Mouse (Mus musculus) stomach, embryonic 16.5 days (tissue): Measurements from ENCODE around the gene H1foo. TPM values are rescaled to one million over a fixed set of nuclear protein-coding genes. Genes with fewer than 3 reads are reported as not detected.

Experiments used
- ATAC-seq: fragments of 200-750 bp; cut with Nextera tagmentation; 2 replicates; pipeline ENCODE4 v1.8.0; 2017; ENCODE audit warnings: moderate number of reproducible peaks, moderate TSS enrichment; ENCODE audit not compliant: insufficient read depth, low FRiP score
- H3K27ac ChIP-seq: fragments of 300-500 bp; sonication (generic); 2 replicates; pipeline ENCODE4 v1.5.1; 2014; ENCODE audit warnings: low read length
- H3K27me3 ChIP-seq: fragments of 300-500 bp; sonication (generic); 2 replicates; pipeline ENCODE4 v1.6.1; 2014; ENCODE audit warnings: low read length, control low read depth, mixed read lengths; ENCODE audit not compliant: control insufficient read depth, insufficient read depth
- H3K36me3 ChIP-seq: fragments of 300-500 bp; sonication (generic); 2 replicates; pipeline ENCODE4 v1.6.1; 2014; ENCODE audit warnings: low read length; ENCODE audit not compliant: control insufficient read depth, insufficient read depth
- H3K4me1 ChIP-seq: fragments of 300-500 bp; sonication (generic); 2 replicates; pipeline ENCODE4 v1.6.1; 2014; ENCODE audit warnings: low read length, control low read depth, mixed read lengths; ENCODE audit not compliant: control insufficient read depth, insufficient read depth
- H3K4me2 ChIP-seq: fragments of 300-500 bp; sonication (generic); 2 replicates; pipeline ENCODE4 v1.6.1; 2014; ENCODE audit warnings: low read depth, low read length, mixed read lengths
- H3K4me3 ChIP-seq: fragments of 300-500 bp; sonication (generic); replicated peaks from 2 replicates; pipeline ENCODE4 v1.5.1; 2014; ENCODE audit warnings: mild to moderate bottlenecking, low read length
- H3K9ac ChIP-seq: fragments of 300-500 bp; sonication (generic); 2 replicates; pipeline ENCODE4 v1.6.1; 2014; ENCODE audit warnings: low read length
- H3K9me3 ChIP-seq: fragments of 300-500 bp; sonication (generic); replicated peaks from 2 replicates; pipeline ENCODE4 v1.6.1; 2016; ENCODE audit warnings: low read length, control low read depth; ENCODE audit not compliant: control insufficient read depth
- WGBS: fragments of 180-500 bp; shearing (Covaris S2); extraction: QIAGEN DNeasy Blood & Tissue Kit; methylation state at CpG from one replicate; pipeline ENCODE4 v1.1.7; 2014; 5-methylcytosine and 5-hydroxymethylcytosine counted together
- polyA plus RNA-seq: library from polyadenylated mRNA; unstranded; fragments of >200 nt; fragmentation: Nextera tagmentation; extraction: Ambion mirVana; gene quantifications from 2 replicates; pipeline ENCODE4 v1.2.1, GENCODE M21; 2015

The H1foo gene
- polyA plus RNA-seq, 1 experiment from 2014 or later, result not detected

DNA sequence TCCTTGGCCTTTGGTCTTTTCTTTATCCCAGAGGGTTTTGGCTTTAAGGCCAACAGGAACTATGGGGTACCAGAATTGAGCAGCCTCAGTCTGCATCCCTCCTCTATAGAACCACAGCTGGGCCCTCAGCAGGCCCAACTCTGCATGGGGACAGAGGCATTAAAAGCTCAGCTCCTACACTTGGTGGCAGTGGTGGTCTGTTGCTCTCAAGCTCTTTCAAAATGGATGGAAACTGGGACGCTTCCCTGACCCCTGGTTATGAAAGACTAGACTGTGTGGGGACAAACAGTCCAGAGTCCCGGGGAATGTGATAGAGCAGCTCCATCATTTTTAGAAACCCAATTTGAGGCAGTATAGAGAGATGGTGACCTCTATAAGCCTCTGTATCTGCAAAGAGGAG lies 6.7 kb upstream of the H1foo start:
- ATAC-seq, result no peak
- Histone ChIP-seq H3K9me3 (no peaks in the 10 kb centered on the region), H3K4me3 (no peak overlapping the region), H3K9ac (no peak overlapping the region), H3K4me2 (no peak overlapping the region), H3K27me3 (no peaks in the 10 kb centered on the region), H3K27ac (no peak overlapping the region), H3K4me1 (peaks cover 5% of the 10 kb centered on the region), H3K36me3 (no peaks in the 10 kb centered on the region)
- WGBS, result 88% methylated on average over 2 of the region's 2 CpGs

GRCm38 (mm10) chr6:115938798-115939197 lies 5.9 kb upstream of the H1foo start:
- Histone ChIP-seq H3K36me3 (no peaks in the 10 kb centered on the region), H3K27ac (no peak overlapping the region), H3K9ac (no peak overlapping the region), H3K4me3 (no peak overlapping the region), H3K9me3 (no peaks in the 10 kb centered on the region), H3K4me1 (peaks cover 5% of the 10 kb centered on the region), H3K4me2 (no peak overlapping the region), H3K27me3 (no peaks in the 10 kb centered on the region)
- WGBS, result 59% methylated on average over 1 of the region's 1 CpGs
- ATAC-seq, result no peak

- Histone ChIP-seq H3K27ac (no peak overlapping the region), H3K9ac (no peak overlapping the region), H3K9me3 (no peaks in the 10 kb centered on the region), H3K36me3 (no peaks in the 10 kb centered on the region), H3K4me1 (peaks cover 5% of the 10 kb centered on the region), H3K27me3 (no peaks in the 10 kb centered on the region), H3K4me2 (no peak overlapping the region), H3K4me3 (no peak overlapping the region)
- ATAC-seq, result peak; percentile 56; the same call in 1 of the 2 replicates
- 47% methylated on average over 1 of the region's 1 CpGs for WGBS
Measured at GRCm38 (mm10) chr6:115940603-115941002, 4.1 kb upstream of the H1foo start.

GRCm38 (mm10) chr6:115941128-115941527 lies 3.6 kb upstream of the H1foo start:
- Histone ChIP-seq H3K9ac (no peak overlapping the region), H3K27me3 (no peaks in the 10 kb centered on the region), H3K9me3 (no peaks in the 10 kb centered on the region), H3K4me1 (peaks cover 5% of the 10 kb centered on the region), H3K27ac (no peak overlapping the region), H3K4me2 (no peak overlapping the region), H3K4me3 (no peak overlapping the region), H3K36me3 (no peaks in the 10 kb centered on the region)
- ATAC-seq, result no peak
- WGBS, result 6% methylated on average over 3 of the region's 12 CpGs

DNA sequence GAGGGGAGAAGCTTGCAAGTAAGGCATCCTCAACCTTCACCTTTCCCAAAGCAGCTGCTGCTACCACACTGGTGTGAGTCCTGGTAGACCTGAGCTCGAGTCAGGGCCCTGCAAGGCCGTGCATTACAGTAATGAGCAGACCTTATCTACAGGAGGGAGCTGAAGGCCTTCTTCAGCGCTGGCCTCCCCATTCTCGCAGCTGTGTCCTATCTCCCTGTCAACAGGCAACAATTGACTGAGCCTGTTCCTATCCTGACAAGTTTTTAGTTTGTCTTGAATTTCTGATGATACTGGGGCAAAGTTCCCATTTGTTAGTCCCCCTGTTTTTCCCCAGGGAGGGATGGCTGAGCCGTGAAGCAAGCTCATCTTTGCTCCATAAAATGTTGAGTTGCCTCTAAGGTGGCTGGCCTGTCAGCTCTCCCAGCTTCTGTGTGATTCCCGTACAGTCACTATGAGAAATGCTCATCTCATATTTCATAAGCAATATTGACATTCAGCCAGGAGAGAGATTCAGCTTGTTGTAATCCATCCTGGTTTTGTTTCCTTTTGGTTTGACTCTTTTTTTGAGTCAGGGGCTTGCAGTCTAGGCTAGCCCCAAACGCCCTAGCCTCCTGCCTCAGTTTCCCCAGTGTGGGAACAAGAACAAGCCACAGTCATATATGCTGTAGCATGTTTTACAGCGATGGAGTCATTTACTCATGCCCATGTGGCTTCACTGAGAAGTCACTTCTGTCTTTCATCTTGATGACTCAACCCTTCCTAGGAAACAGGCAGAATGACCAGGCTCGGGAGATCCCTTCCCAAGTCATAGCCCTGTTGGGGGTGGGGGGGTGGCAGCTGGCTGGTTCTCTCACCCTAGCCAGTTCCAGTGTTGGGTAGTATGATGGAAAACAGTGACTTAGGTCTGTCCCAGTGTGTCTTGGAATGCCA lies 975 bp upstream of the H1foo start:
- Histone ChIP-seq H3K9me3 (no peaks in the 10 kb centered on the region), H3K4me2 (no peak overlapping the region), H3K9ac (no peak overlapping the region), H3K27ac (no peak overlapping the region), H3K4me3 (no peak overlapping the region), H3K36me3 (no peaks in the 10 kb centered on the region), H3K27me3 (no peaks in the 10 kb centered on the region), H3K4me1 (peaks cover 5% of the 10 kb centered on the region)
- 55% methylated on average over 9 of the region's 9 CpGs for WGBS
- no peak for ATAC-seq

GRCm38 (mm10) chr6:115945633-115946032 lies 895 bp downstream of the H1foo start:
- ATAC-seq, result no peak
- Histone ChIP-seq H3K36me3 (no peaks in the 10 kb centered on the region), H3K4me1 (peaks cover 5% of the 10 kb centered on the region), H3K4me2 (no peak overlapping the region), H3K4me3 (no peak overlapping the region), H3K27me3 (no peaks in the 10 kb centered on the region), H3K9me3 (no peaks in the 10 kb centered on the region), H3K27ac (no peak overlapping the region), H3K9ac (no peak overlapping the region)
- 79% methylated on average over 8 of the region's 8 CpGs for WGBS

GRCm38 (mm10) chr6:115946389-115946788 lies 1.7 kb downstream of the H1foo start:
- Histone ChIP-seq H3K27ac (no peak overlapping the region), H3K9me3 (no peaks in the 10 kb centered on the region), H3K27me3 (no peaks in the 10 kb centered on the region), H3K36me3 (no peaks in the 10 kb centered on the region), H3K4me3 (no peak overlapping the region), H3K4me1 (no peaks in the 10 kb centered on the region; the same call in 1 of the 2 replicates), H3K4me2 (no peak overlapping the region), H3K9ac (no peak overlapping the region)
- ATAC-seq, result no peak
- 44% methylated on average over 6 of the region's 6 CpGs for WGBS

- 78% methylated on average over 9 of the region's 9 CpGs for WGBS
- no peaks in the 10 kb centered on the region for H3K36me3 ChIP-seq
- no peak for ATAC-seq
- no peaks in the 10 kb centered on the region for H3K9me3 ChIP-seq
- H3K4me3 ChIP-seq, result no peak overlapping the region
- no peak overlapping the region; the same call in 1 of the 2 replicates for H3K27ac ChIP-seq
- H3K27me3 ChIP-seq, result no peaks in the 10 kb centered on the region
- no peak overlapping the region for H3K4me2 ChIP-seq
- H3K4me1 ChIP-seq, result peaks cover 34% of the 10 kb centered on the region
- no peak overlapping the region for H3K9ac ChIP-seq
Measured at GRCm38 (mm10) chr6:115954506-115955074, 9.9 kb downstream of the H1foo start.

DNA sequence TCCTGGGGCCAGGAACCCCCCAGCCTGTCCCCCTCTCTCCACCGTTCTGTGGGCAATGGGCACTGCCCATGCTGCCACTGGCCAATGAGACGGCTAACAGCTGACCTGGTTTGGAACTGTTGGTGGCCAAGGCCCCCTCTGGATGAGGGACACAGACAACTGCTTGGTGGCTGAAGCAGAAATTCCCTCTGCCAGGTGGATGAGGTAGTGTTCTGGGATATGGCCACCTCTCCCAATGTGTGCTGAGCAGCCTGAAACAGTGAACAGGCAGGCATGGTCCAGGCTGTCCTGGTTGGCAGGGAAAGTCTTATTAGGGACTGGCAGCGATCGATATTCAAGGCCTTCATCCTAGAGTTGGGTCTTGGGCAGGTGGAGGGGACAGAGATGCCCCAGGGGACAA lies 10.4 kb downstream of the H1foo start:
- WGBS, result 93% methylated on average over 4 of the region's 4 CpGs
- ATAC-seq, result no peak
- Histone ChIP-seq H3K9me3 (no peaks in the 10 kb centered on the region), H3K27ac (no peak overlapping the region), H3K4me3 (no peak overlapping the region), H3K27me3 (no peaks in the 10 kb centered on the region), H3K9ac (no peak overlapping the region), H3K4me2 (no peak overlapping the region), H3K4me1 (peaks cover 36% of the 10 kb centered on the region), H3K36me3 (no peaks in the 10 kb centered on the region)
